Mouse (Mus musculus): ENCODE results near the gene Omt2b. TPM values are rescaled to one million over a fixed set of nuclear protein-coding genes. Genes with fewer than 3 reads are reported as not detected.
A peak's percentile ranks its signal among the peaks of the same experiment; 100 is the strongest.

Omt2b gene
- total RNA-seq, 1 experiment = not detected

GRCm38 (mm10) chr9:78368671-78369293 is 41.4 kb downstream of the Omt2b start:
- Histone ChIP-seq H3K27ac (ENCODE audit: insufficient read depth, low read depth, low read length, poor library complexity, severe bottlenecking) (peak overlapping the region; percentile 96), H3K9ac (ENCODE audit: insufficient read depth, low read depth, low read length, poor library complexity, severe bottlenecking) (no peak overlapping the region; the same call in 1 of the 2 replicates), H3K36me3 (ENCODE audit: control insufficient read depth, insufficient read depth, low read length, poor library complexity, severe bottlenecking) (no peaks in the 10 kb centered on the region; the same call in 1 of the 2 replicates), H3K9me3 (ENCODE audit: control insufficient read depth, insufficient read depth, low read depth, low read length) (no peaks in the 10 kb centered on the region), H3K4me3 (ENCODE audit: insufficient read depth in 1 of 2, low read depth in 1 of 2, low read length in 2 of 2, poor library complexity in 1 of 2, severe bottlenecking in 1 of 2) (peak overlapping the region in 1 of 2 experiments; percentile 30; a peak in 2 of 4 replicates), H3K4me1 (ENCODE audit: control insufficient read depth in 2 of 2, insufficient read depth in 2 of 2, low read length in 2 of 2, poor library complexity in 1 of 2) (peaks cover 9 to 18% of the 10 kb centered on the region in 2 experiments)
- no peak for DNase-seq (ENCODE audit: low read depth, low spot score)
- in situ Hi-C loops (cut with MboI; ENCODE audit: low sequenced_read_pairs in 2 of 2, unreplicated experiment in 2 of 2) = no loop called here
- TF ChIP-seq ZNF384 (IDR thresholded peaks at IDR 0.05; ENCODE audit: low read depth, low read length) (no peak), HCFC1 (IDR thresholded peaks at IDR 0.05; ENCODE audit: borderline replicate concordance, insufficient read depth, low read length) (no peak), ZC3H11A (IDR thresholded peaks at IDR 0.05; ENCODE audit: borderline replicate concordance, low read depth, low read length) (no peak), CHD2 (IDR thresholded peaks at IDR 0.05; ENCODE audit: low read depth, low read length) (0 out of 2 replicates have a peak, but pooled peaks have one; percentile 23), MAFK (IDR thresholded peaks at IDR 0.05; ENCODE audit: insufficient read depth, low read depth, low read length) (no peak)

- in situ Hi-C loops (cut with MboI; ENCODE audit: low sequenced_read_pairs in 2 of 2, unreplicated experiment in 2 of 2) = no loop called here
- peak overlapping the region; percentile 51; the same call in 1 of the 2 replicates for H3K9ac ChIP-seq (ENCODE audit: insufficient read depth, low read depth, low read length, poor library complexity, severe bottlenecking)
- H3K27ac ChIP-seq (ENCODE audit: insufficient read depth, low read depth, low read length, poor library complexity, severe bottlenecking) = peak overlapping the region; percentile 96
These were observed 42.0 kb downstream of the Omt2b start for GRCm38 (mm10) chr9:78369349-78369748.

GRCm38 (mm10) chr9:78369786-78370185 is 42.4 kb downstream of the Omt2b start:
- no peaks in the 10 kb centered on the region for H3K9me3 ChIP-seq (ENCODE audit: control insufficient read depth, insufficient read depth, low read depth, low read length)
- peak overlapping the region in 1 of 2 experiments; percentile 7; a peak in 2 of 4 replicates for H3K4me3 ChIP-seq (ENCODE audit: insufficient read depth in 1 of 2, low read depth in 1 of 2, low read length in 2 of 2, poor library complexity in 1 of 2, severe bottlenecking in 1 of 2)
- no peak for DNase-seq (ENCODE audit: low read depth, low spot score)
- TF ChIP-seq ZC3H11A (IDR thresholded peaks at IDR 0.05; ENCODE audit: borderline replicate concordance, low read depth, low read length) = no peak
- TF ChIP-seq CHD2 (IDR thresholded peaks at IDR 0.05; ENCODE audit: low read depth, low read length) = no peak; the same call in 1 of the 2 replicates
- TF ChIP-seq MAFK (IDR thresholded peaks at IDR 0.05; ENCODE audit: insufficient read depth, low read depth, low read length) = no peak
- TF ChIP-seq ZNF384 (IDR thresholded peaks at IDR 0.05; ENCODE audit: low read depth, low read length) = peak; percentile 52
- peak overlapping the region; percentile 57 for H3K9ac ChIP-seq (ENCODE audit: insufficient read depth, low read depth, low read length, poor library complexity, severe bottlenecking)
- no peaks in the 10 kb centered on the region; the same call in 1 of the 2 replicates for H3K36me3 ChIP-seq (ENCODE audit: control insufficient read depth, insufficient read depth, low read length, poor library complexity, severe bottlenecking)
- peak overlapping the region; percentile 96 for H3K27ac ChIP-seq (ENCODE audit: insufficient read depth, low read depth, low read length, poor library complexity, severe bottlenecking)
- in situ Hi-C loops (cut with MboI; ENCODE audit: low sequenced_read_pairs in 2 of 2, unreplicated experiment in 2 of 2) = no loop called here
- peaks cover 11 to 18% of the 10 kb centered on the region in 2 experiments for H3K4me1 ChIP-seq (ENCODE audit: control insufficient read depth in 2 of 2, insufficient read depth in 2 of 2, low read length in 2 of 2, poor library complexity in 1 of 2)

More at GRCm38 (mm10) chr9:78369349-78369748, 42.0 kb downstream of the Omt2b start:
- Histone ChIP-seq H3K36me3 (ENCODE audit: control insufficient read depth, insufficient read depth, low read length, poor library complexity, severe bottlenecking) (no peaks in the 10 kb centered on the region; the same call in 1 of the 2 replicates), H3K4me3 (ENCODE audit: insufficient read depth in 1 of 2, low read depth in 1 of 2, low read length in 2 of 2, poor library complexity in 1 of 2, severe bottlenecking in 1 of 2) (peak overlapping the region in 1 of 2 experiments; percentile 5; a peak in 2 of 4 replicates), H3K4me1 (ENCODE audit: control insufficient read depth in 2 of 2, insufficient read depth in 2 of 2, low read length in 2 of 2, poor library complexity in 1 of 2) (peaks cover 11 to 18% of the 10 kb centered on the region in 2 experiments), H3K9me3 (ENCODE audit: control insufficient read depth, insufficient read depth, low read depth, low read length) (no peaks in the 10 kb centered on the region)
- DNase-seq (ENCODE audit: low read depth, low spot score) = peak; percentile 53
- TF ChIP-seq ZC3H11A (IDR thresholded peaks at IDR 0.05; ENCODE audit: borderline replicate concordance, low read depth, low read length) = no peak
- TF ChIP-seq MAFK (IDR thresholded peaks at IDR 0.05; ENCODE audit: insufficient read depth, low read depth, low read length) = no peak
- no peak for TF ChIP-seq CHD2 (IDR thresholded peaks at IDR 0.05; ENCODE audit: low read depth, low read length)
- no peak for TF ChIP-seq HCFC1 (IDR thresholded peaks at IDR 0.05; ENCODE audit: borderline replicate concordance, insufficient read depth, low read length)
- TF ChIP-seq ZNF384 (IDR thresholded peaks at IDR 0.05; ENCODE audit: low read depth, low read length) = no peak

- TF ChIP-seq CHD2 (IDR thresholded peaks at IDR 0.05; ENCODE audit: low read depth, low read length) = no peak
- no peak for TF ChIP-seq ZNF384 (IDR thresholded peaks at IDR 0.05; ENCODE audit: low read depth, low read length)
- no peak for TF ChIP-seq HCFC1 (IDR thresholded peaks at IDR 0.05; ENCODE audit: borderline replicate concordance, insufficient read depth, low read length)
- no peak for TF ChIP-seq ZC3H11A (IDR thresholded peaks at IDR 0.05; ENCODE audit: borderline replicate concordance, low read depth, low read length)
- no peak for TF ChIP-seq MAFK (IDR thresholded peaks at IDR 0.05; ENCODE audit: insufficient read depth, low read depth, low read length)
- Histone ChIP-seq H3K4me1 (ENCODE audit: control insufficient read depth in 2 of 2, insufficient read depth in 2 of 2, low read length in 2 of 2, poor library complexity in 1 of 2) (peaks cover 14 to 18% of the 10 kb centered on the region in 2 experiments), H3K36me3 (ENCODE audit: control insufficient read depth, insufficient read depth, low read length, poor library complexity, severe bottlenecking) (no peaks in the 10 kb centered on the region; the same call in 1 of the 2 replicates), H3K9ac (ENCODE audit: insufficient read depth, low read depth, low read length, poor library complexity, severe bottlenecking) (no peak overlapping the region), H3K9me3 (ENCODE audit: control insufficient read depth, insufficient read depth, low read depth, low read length) (no peaks in the 10 kb centered on the region), H3K27ac (ENCODE audit: insufficient read depth, low read depth, low read length, poor library complexity, severe bottlenecking) (peak overlapping the region; percentile 96), H3K4me3 (ENCODE audit: insufficient read depth in 1 of 2, low read depth in 1 of 2, low read length in 2 of 2, poor library complexity in 1 of 2, severe bottlenecking in 1 of 2) (no peak overlapping the region)
- DNase-seq (ENCODE audit: low read depth, low spot score) = no peak
- in situ Hi-C loops (cut with MboI; ENCODE audit: low sequenced_read_pairs in 2 of 2, unreplicated experiment in 2 of 2) = no loop called here
These were observed 44.1 kb downstream of the Omt2b start for GRCm38 (mm10) chr9:78371441-78371840.
